Mouse (Mus musculus) erythroid progenitor cell, adult 5-6 weeks (primary cell): ENCODE results near the gene 4931440F15Rik. TPM values are rescaled to one million over a fixed set of nuclear protein-coding genes. Genes with fewer than 3 reads are reported as not detected.
"Not testable (repeated sequence)": the region's sequence is repeated elsewhere in the genome, so short reads cannot be mapped to it uniquely, and the experiment has no call there.

Source experiments
- ATAC-seq: replicated peaks from 2 replicates; pipeline ENCODE4 v1.8.0; 2016; ENCODE audit warnings: moderate number of reproducible peaks, mild to moderate bottlenecking, moderate TSS enrichment, inconsistent platforms; ENCODE audit not compliant: poor library complexity, low FRiP score, severe bottlenecking
- total RNA-seq, 2 experiments: library from RNA; stranded (forward) in 1 of 2; stranded (reverse) in 1 of 2; fragments of 150-400 nt in 1 of 2; fragments of 186-747, 209-891 nt in 1 of 2; gene quantifications; 2 replicates each; pipeline versions ENCODE4 v1.2.3 to v1.2.4; 2015 to 2017; ENCODE audit warnings: low replicate concordance in 2 of 2

The 4931440F15Rik gene
- total RNA-seq (2015; ENCODE audit: low replicate concordance) (not detected in 2 replicates), total RNA-seq (2017; ENCODE audit: low replicate concordance) (not detected in 2 replicates)

GRCm38 (mm10) chr11:29825271-29825718, at the start of gene 4931440F15Rik:
Gene 4931440F15Rik (minus strand): TSS chr11:29825668.
- 0 out of 2 replicates have a peak, but pooled peaks have one; percentile 48 for ATAC-seq

DNA sequence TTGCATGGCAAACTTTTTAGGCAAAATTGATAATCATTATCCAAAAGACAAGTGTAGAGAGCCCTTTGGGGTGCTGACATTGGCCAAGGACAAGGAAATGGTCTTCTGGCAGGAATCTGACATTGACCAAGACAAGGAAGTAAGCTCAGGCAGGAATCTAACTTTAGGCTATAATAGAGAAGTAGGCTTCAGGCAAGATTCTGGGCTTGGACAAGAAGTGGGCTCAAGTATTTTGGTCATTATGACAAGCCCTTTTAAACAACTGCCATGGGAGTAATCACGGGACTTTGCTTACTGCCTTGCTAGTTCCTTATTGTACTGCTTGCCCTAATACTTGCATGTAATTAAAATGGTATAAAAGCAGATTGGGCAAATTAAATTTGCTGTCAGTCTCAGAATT, 49.3 kb upstream of the 4931440F15Rik start:
- not testable (repeated sequence) for ATAC-seq

GRCm38 (mm10) chr11:29870174-29870573, 44.7 kb upstream of the 4931440F15Rik start:
- ATAC-seq, result no peak

DNA sequence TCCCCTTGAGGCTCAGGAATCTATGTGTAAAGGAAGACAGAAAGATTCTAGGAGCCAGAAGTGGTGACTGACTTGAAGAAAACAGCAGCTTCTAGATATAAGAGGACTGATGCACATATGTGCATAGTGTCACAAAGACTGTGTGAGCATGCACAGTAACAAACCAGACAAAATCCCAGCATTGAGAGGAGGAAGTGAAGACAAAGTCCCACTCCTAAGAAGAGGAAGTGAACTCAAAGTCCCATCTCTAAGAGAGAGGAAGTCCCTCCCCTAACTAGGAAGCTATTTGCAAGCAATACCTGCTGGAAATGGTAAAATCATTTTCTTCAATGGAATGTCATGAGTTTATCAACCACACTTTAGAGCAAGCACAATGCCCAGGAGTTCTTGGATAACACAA, 38.8 kb upstream of the 4931440F15Rik start:
- no peak for ATAC-seq

DNA sequence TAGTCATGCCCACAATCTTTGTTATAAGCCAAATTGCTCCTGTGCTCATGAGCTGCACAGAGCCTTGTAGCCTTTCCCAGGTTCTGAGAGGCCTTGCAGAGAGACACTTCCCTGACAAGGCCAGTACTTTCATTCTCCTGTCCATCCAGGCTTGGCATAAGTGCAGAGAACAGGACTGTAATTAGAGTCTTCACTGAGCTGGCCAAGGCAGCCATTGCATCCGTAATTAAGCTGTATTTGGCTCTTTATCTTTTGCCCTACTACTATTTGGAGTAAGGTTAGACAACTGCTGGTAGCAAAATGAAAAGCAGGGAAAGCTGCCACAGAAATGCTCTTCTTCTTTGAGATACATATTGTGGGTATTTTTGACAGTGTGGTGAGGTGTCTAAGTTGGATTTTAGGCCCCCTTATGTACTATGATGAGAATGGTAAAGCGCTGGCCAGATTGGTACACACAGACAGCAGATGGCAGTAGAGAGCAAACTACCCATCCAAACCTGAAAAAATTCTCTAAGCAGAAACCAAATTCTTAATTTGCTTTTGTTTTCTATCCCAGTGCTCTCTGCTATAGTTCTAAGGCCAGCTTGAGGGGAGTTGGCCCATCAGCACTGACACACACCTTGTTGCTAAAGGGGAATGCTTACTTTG, 36.4 kb upstream of the 4931440F15Rik start:
- peak; percentile 67 for ATAC-seq

DNA sequence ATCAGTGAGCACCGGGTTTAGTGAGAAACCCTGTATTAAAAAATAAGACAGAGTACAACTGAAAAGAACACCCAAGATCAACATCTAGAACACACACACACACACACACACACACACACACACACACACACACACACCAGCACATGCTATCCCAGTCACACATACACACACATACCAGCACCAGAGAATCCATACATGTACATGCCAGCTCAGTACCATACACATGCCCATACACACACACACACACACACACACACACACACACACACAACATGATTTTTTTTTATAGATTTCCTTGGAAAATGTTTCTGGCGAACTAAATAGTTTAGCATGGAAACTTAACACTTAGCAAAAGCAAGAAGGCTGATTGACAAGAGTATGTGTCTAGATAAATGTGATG, 35.6 kb upstream of the 4931440F15Rik start:
- no peak for ATAC-seq

DNA sequence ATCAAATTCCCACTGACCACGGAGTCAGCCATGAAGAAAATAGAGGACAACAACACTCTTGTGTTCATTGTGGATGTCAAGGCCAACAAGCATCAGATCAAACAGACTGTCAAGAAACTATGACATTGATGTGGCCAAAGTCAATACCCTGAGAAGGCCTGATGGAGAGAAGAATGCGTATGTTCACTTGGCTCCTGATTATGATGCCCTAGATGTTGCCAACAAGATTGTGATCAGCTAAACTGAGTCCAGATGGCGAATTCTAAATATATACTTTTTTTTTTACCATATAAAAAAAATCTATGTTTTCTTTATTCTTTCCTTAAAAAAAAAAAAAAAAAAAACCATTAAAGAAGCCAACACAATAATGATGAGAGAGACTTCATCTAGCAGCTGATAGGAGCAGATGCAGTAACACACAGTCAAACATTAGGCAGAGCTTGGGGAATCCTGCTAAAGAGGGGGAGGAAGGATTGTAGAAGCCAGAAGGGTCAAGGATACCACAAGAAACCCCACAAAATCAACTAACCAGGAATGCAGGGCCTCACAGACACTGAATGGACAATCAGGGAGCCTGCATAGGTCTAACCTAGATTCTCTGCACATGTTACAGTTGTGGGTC, 15.2 kb upstream of the 4931440F15Rik start:
- no peak for ATAC-seq

DNA sequence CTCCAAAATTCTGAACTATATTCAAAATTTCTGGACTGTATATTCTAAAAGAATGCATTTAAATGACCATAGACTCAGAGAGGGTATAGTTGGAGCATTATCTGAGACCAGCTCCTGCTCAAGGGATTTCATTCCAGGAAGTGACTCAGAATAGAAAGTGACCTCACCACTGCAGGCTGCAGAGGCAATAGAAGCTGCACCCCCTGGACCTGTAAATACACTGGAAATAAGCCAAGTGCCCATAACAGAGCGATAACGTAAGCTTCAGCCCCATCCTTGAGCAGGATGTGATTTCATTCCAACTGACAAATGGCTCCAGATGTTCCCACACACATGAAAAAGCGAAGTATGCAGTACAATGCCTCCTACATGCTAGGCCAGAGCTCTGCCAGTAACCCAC, 14.3 kb upstream of the 4931440F15Rik start:
- 0 out of 2 replicates have a peak, but pooled peaks have one; percentile 42 for ATAC-seq

GRCm38 (mm10) chr11:29837066-29837465, 11.6 kb upstream of the 4931440F15Rik start:
- ATAC-seq, result no peak

DNA sequence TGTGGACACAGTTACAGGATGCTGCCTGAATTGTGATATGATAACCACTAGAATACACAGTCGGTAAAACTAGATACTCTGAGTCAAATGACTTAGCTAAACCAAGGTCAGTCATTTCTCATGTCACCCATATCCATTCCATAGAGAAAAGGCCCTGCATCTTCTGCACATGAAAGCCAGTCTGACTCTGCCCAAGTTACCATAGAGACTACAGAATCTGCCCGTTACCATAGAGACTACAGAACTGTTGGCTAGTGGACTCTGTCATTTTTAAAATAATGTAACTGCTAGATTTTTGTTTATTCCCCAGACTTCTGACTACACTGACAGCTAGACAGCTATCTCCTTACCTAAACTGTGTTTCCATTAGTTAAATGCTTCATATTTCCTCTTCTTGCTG, 2.3 kb upstream of the 4931440F15Rik start:
- no peak for ATAC-seq

GRCm38 (mm10) chr11:29826001-29826400, 533 bp upstream of the 4931440F15Rik start:
- ATAC-seq, result no peak

- ATAC-seq, result 0 out of 2 replicates have a peak, but pooled peaks have one; percentile 21
Measured at GRCm38 (mm10) chr11:29824474-29825270, 796 bp downstream of the 4931440F15Rik start.

DNA sequence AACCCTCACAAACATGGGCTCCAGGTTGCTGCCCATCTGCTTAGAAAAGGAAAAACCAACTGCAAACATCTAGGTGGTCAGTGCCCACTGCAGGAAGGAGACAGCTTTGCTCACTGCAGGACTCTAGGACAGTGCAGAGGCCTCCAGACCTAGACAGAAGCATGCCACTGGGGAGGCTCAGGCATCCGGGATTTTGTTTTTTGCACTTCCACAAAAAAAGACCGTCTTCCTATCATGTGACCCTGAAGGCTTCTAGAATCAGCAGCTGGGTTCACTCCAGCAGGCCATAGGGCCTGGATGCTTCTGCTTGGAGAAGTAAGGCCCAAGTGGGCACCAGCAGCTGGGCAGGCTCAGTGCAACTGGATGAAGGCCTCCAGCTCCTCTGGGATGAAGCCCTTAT, 2.3 kb downstream of the 4931440F15Rik start:
- no peak for ATAC-seq

DNA sequence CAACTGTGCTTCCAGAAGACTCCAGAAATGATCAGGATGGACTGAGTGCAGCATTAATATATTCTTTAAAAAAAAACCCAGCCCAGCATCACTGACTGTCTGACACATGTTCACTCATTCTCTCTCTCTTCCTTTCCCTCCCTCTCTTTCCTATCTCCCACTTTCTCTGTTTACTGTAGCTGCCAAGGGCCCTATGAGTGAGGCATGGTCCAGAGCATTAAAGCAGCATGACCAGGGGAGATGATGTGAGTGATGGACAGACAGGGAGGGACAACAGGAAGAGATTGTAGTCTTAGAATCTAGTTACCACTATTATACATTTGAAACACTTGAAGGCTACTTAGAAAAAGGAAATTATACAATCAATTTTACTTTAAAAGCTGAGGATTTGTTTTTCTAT, 9.8 kb downstream of the 4931440F15Rik start:
- ATAC-seq, result no peak

DNA sequence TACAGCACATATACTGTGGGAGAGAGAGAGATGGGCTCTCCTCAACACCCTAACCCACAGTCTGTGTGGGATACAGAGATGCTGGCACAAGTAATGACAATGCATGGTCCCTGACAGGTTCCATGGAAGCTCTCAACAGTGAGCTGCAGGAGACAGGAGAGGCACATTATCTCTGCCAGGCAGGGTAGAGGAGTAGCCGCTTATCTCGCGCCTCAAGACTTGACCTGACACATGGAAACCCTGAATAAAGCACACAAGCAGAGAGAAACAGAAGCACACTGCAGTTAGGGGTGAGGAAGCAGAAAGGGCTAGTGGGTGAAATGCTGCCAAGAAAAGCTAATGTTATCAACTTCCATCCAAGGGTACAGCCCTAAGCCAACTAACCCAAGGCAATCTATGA, 10.2 kb downstream of the 4931440F15Rik start:
- peak; percentile 94 for ATAC-seq

- no peak for ATAC-seq
Measured at GRCm38 (mm10) chr11:29813267-29813666, 12.2 kb downstream of the 4931440F15Rik start.

DNA sequence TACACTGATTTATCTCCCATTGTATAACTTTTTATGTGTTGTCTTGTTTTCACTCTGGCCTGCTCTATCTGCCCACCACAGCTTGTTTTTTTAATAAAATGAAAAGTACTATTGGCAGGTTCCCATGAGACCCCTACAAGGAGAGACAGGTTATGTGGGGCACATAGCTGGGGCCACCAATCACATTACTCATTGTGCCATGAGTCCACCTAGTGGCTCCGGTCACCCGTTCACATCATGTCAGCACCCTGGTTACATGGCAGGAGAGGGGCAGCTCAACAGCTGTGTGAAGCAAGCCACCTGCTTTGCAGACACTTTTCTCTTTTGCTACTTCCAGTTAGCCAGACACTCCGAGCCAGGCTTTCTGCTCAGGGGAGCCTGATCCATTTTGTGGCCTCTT, 13.0 kb downstream of the 4931440F15Rik start:
- no peak for ATAC-seq

DNA sequence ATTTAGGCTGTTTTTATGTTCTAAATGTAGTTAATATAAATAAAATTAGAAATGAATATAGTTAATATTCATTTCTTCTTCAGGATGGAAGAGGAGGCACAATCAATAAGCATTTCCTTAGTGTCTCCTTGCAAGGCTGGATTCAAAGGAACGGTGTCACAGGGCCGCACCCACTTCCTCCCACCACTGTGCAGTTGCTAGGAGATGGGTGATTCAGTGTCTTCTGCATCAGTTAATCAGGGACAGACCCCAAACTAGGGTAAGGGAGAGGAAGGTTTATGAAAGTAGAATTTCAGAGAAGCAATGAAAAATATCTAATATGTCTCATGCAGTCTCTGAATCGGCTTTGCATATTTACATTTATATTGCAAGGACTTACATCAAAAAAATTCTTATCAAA, 15.1 kb downstream of the 4931440F15Rik start:
- ATAC-seq, result no peak

DNA sequence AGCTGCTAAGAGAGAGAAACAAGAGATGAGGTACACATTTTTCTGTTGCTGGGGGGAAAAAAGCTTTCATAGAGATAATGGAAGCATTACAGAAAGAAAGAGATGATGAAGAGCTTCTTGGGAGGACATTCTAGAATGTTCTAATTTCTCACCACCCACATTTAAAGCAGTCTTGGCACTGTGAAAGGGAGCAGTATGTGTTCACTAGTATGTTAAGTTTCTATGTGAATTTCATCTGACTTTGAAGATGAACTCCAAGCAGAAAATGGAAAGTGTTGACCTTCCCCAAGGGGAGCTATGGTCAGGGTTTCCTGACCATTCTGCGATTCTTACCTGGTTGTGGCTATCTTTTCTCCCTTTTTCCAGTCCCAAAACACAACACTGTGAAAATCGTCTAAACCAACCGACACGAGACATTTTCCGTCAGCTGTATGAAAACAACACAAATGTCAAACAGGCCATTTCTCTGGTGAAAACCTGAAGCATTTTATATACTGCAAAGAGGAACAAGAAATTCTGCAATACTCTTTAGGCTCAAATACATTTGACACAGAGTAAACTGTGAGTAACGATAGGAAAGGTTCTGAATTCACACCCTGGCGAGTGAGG, 16.4 kb downstream of the 4931440F15Rik start:
- ATAC-seq, result no peak
